Mouse (Mus musculus) neural tube, embryonic 10.5 days (tissue): ENCODE measurements at regions not wholly inside any gene's neighbourhood (a gene's known extent, or its start where the extent isn't known, plus 50 kb on each side); places are given as distances from the start of the nearest gene placed in this dataset.
"Not testable (repeated sequence)": the region's sequence is repeated elsewhere in the genome, so short reads cannot be mapped to it uniquely, and the experiment has no call there.

Experiments used
- DNase-seq: peaks from one replicate; pipeline ENCODE4 v3.0.0-alpha.2; 2017; ENCODE audit warnings: low spot score; ENCODE audit errors: extremely low spot score

DNA sequence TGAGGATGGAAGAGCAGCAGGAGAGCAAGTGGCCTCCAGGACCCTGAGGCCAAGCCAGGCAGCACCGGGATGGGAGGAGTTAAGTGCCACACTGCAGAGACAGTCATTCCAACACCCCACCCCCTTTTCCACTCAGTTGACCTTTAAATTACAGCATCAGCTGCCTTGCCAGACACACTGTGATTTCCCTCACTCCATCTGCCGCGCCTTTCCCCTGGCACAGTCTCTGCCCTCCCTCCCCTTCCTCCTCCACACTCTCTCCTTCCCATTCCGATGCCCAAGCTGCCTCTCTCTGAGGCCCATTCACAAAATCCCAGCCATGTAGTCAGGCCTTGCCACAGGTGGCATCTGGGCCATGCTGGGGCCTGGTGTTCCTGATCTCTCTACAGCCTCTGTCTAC lies 274.9 kb downstream of the Cyp26b1 start:
- no peak for DNase-seq

DNA sequence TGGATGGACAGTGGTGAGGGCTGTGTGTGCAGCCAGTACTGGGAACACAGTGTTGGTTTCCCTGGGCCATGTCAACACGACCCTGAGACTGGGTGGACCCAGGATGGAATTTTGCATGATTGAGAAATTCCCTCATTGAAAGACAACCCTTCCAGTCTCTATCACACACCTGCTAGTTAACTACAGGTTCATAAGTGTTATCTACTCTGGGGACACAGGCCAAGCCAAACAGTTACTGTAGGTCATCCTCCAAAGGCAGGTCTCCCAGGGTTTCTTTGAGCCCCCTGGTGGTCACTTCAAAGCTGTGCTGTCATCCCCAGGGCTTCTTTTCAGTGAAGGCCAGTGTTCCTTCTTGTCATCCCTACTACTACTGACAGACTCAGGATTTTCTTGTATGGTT lies 276.7 kb downstream of the Cyp26b1 start:
- no peak for DNase-seq

DNA sequence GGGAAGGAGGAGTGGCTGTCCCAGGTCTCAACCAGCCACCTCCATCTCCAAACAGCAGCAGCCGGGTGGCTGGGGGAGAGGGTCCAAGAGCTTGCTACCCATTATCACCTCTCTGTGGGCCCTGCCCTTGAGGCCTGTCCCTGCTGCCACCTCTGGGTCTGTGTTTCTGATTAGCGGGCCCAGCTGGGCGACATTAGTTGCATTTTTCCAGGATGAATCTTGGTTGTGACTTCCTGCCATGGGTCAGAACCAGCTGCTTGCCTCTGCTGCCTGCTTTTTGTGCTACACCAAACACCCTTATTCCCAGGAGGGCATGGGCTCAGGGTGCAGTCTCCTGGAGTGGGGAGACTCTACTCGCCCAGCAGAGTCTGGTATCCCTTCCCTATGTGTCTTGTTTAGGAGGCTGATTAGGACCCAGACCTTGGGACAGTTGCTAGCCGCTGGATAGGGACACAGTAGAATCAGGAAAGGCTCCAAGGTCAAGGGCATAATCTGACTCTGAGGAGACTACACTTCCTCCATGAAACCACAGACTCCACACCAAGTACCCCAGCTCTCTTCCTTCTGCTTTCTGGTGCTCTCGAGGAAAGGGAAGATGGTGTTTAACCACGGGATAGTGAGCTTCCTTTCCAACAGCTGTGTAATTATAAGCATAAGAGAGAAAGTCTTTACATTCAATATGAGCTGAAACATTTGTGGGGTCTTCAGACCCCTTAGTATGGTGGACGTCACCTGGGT lies 278.4 kb downstream of the Cyp26b1 start:
- no peak for DNase-seq

DNA sequence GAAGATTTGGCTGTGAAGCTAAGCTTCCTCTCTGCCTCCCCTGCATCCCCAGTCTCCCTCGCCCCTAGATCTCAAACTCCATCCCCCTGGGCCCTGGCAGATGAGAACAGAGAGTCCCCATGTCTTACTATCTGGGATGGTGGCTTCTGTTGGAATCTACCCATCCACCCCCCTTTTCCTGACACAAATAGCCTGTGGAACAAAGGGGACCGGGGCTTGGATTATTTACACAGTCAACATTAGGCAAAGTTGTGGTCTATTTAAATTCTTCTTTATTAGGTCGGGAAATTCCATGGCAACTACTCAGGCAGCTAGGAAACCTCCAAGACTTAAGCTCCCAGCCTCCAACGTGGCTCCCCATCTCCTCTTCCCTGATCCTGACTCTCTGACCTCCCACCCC lies 279.9 kb downstream of the Cyp26b1 start:
- DNase-seq, result no peak

DNA sequence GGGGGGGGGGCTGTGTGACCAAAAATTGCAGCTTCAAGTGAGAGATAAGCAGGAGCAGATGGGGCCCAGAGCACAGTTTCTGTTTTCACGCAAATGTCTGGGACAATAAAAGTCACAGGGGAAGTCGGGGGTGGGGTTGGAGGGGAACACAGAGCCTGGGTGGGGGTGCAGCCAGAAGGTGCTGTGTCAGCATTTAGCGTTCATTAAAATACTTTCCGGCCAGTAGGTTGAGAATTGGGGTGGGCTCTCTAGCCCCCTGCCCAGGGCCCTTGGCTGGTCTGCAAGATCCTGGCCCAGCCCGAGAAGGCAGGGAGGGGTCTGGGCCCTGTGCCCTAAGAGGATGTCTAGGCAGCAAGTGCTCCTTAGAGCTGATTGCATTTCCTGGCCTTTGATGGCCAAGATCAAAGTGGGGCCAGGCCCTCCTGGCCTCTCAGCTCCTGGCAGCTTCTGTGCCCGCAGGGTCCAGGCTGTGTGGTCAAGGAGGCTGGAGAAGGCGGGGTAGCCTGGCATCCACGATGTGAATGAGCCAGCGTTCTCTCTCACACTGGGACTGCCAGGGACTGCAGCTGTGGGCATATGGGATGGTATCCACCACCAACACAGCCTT lies 283.0 kb downstream of the Cyp26b1 start:
- DNase-seq, result no peak

DNA sequence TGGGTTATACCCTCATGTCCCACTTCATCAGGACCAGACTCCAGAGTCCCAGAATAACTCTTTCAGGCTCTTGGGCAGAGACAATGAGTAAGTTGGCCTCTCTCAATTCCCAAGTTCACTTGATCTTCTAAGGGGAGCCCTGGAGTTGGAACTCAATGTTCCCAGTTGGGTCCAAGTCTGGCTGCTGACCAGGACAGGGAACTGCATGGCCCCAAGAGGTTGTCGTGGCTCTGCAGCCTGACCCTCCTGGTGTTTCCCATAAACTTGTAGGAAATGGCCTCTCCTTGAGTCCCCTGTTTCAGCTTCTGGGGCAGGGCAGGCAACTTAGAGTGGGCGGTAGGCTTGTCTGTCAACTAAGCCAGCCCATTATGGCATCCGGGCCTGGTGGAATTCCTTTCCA lies 286.2 kb downstream of the Cyp26b1 start:
- no peak for DNase-seq

DNA sequence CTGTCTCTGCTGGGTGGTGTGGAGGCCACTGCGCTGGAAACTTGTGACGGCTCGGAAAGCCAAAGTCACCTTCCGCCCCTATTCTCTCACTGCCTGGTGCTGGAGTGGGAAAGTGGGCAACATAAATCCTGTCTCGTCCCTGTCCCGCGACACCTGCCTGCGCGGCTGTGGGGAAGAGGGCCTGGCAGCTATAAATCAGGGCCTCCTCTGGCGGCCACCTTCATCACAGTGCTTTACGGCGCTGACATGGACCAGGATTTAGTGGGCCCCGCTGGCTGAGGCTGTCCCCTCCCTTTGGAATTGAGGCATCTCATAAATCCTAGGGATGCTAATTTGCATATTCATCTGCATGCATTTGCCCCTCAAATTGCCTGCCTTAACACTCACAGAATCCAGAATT lies 287.1 kb downstream of the Cyp26b1 start:
- no peak for DNase-seq

DNA sequence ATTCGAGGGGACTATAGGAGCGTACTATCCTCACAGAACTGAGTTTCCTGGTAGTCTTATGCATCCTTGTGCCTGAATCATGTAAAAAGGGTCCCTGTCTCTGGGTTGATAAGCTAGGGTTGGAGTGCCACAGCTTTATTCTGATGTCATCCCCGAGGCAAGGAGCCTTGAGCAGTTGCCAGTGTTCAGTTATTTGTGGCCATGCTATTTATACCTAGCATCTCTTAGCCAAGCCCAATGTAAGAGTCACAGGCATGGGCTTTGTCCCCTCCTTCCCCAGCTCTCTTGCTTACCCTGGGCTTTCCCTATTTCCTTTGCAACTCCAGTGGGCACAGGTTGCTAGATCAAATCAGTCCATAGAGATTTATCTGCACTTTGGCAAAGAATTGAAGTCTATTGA lies 288.6 kb downstream of the Cyp26b1 start:
- no peak for DNase-seq

DNA sequence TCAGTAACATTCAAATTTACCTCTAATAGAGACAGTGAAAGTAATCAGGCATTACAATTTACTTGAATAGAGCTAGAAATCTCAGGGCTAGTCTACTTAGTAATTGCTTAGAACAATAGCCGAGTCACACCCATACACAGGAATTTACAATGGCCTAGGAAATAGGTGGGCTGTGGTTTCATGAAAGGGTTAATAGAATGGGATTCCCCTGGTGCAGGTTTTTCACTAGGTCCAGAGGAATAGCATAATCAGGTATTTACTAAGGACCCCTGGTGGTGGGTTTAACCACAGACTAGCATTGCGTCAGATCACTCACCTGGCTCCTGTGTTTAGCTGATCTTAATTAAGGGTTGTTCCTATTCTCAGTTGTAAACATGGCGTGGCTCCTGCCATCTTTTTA lies 290.8 kb downstream of the Cyp26b1 start:
- DNase-seq, result not testable (repeated sequence)

DNA sequence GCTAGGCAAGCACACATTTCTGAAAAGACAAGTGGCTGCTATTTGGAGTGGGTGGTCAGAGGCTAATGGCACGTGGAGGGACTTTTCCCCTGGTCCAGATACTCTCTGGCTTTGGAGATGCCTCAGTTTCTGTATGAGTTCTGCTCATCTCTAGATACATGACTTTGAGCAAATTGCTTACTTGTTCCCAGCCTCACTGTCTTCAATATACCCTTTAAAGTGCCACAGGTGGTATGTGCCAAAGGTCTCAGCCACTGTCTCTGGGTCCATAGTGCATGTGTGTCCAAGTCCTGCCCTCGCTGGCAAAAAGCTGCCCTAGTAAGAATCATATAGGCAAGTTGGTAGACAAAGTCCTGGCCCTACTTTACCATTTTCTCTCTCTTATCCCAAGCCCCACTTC lies 291.5 kb downstream of the Dysf start:
- no peak for DNase-seq

DNA sequence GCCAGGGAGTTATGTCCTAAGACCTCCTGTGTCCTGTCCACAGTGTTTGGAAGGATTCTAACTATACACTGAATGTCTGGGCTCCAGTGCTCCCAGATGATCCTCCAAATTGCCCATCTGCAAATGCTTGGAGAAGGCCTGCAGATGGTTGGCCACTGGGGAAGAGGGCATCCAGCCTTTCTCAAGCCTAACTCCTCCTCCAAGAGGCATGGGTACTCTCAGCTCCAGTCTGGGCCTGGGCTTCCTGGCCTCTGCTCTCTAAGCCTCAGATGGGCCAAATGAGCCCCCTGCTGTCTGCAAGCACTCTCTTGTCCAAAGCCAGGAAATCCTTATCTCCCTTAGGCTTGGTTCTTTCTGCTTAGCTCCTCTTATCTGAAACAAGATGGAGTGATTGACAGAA lies 290.8 kb downstream of the Dysf start:
- DNase-seq, result no peak

DNA sequence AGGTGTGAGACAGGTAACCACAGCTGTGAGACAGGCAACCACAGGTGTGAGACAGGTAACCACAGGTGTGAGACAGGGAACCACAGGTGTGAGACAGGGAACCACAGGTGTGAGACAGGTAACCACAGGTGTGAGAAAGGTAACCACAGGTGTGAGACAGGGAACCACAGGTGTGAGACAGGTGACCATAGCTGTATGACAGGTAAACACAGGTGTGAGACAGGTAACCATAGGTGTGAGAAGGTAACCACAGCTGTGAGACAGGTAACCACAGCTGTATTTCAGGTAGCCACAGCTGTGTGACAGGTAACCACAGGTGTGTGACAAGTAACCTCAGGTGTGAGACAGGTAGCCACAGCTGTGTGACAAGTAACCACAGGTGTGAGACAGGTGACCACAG lies 265.5 kb downstream of the Dysf start:
- peak; percentile 13 for DNase-seq

DNA sequence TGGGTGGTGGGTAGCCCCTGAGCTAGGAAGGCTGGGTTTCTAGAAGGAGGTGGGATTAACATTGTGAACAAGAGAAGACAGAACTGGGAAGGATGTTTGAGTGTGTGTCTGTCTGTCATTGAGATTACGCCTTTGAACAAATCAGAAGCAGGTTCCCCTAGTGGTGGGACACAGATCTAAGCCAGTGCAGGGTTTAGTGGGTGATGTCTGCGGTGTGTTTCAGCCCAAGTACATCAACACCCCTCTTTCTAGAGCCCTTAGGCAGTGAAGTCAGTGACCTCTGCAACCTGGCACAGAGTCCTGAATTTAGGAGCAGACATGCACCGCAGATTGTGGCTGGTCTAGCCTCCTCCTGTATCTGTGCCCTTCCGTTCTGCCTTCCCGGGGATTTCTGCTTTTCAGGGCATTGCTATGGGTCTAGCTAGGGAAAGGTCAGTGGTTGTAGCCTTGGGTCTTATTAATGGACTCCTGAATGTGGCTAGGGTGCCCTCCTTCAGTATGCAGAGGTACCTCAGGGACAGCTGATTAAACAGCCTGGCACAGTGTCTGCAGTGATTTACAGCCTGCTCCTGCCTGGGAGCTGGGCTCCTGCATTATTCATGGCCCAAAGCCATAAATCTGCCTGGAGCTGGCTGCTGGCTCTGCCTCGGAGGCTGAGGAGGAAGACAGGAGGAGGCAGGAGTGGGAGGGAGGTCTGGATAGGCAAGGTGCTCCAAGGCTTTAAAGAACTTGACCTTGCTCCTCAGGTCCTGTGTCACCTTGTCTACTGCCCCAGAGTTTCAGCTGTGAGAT lies 264.3 kb downstream of the Dysf start:
- DNase-seq, result peak; percentile 74

DNA sequence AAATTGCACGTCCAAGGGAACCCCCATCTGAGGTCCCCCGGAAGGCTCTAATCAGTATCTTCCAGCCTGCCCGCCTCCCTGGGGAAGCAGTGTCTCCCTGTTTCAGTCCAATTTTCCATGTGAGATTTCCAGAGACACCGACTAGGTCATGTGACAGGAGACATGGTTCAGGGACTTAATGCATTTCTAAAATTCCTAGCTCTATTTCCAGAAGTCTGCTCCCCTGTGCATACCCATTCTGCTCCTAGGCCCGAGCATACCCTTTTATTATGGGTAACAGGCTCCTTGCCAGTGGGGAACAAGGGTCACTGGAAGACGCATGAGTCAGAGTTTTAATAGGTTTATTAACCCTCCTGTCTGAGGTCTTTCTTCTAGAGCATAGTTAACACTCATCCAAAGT lies 263.6 kb downstream of the Dysf start:
- DNase-seq, result no peak

DNA sequence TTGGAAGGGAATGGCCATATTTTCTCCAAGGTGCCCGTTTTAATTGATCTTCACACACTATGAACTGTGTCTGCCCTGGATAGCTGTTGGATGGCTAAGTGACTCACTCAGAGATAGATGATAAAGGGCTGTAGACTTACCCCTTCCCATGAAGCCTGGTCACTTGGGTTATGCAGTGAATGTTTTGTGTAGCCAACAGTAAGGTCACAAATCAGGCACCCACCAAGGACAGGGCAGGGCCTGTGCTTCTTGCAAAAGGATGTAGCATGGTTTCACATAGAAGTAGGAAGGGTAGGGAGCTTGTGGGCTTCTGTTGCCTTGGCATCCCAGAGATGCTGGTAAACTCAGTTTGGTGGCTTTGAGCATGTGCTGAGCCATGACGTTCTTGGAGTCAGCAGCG lies 263.1 kb downstream of the Dysf start:
- no peak for DNase-seq

DNA sequence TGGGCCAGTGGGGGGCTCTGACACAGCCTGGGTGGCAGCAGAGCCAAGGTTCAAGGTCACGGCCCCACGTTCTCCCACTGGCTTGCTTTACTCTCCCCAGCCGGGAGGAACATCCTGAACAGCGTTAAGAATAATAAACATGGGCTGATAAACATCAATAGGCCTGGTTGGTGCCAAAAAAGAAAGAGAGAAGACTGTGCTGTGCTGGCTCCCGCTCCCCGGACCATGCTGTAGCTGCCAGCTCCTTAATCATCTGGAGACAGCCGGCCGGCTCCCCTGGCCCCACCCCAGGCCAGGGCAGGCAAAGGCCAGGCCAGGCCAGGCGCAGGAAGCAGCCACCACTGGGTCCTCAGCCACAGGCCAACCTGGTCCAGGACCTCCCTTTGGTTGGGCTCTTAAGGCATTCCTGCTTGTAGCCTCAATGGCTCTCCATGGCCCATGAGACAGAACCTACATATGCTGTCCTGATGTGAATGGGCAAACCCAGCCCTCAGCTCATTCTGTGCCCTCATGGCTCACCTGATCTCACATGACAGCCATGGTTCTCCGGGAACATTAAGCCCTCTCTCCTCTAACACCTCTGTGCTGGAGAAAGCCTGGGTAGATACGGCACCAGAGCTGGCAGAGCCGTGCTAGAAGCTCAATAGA lies 262.3 kb downstream of the Dysf start:
- peak; percentile 30 for DNase-seq

DNA sequence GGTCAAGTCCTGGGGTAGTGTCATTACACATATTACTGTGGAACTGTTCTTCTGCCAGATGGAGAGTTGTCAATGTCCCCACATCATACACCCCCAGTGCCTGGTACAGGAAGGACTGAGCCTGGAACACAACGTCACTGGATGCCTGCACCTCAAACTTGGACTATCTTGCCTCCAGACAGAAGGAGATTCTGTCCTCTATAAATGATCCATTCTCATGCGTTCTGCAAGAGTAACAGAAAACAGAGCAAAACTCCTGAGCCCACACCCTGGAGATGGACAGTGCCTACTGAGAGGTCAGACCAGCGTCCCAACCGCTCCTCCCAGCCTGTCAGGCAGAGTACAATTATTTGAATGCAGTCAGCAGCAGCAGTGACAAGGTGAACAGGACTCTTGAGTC lies 261.1 kb downstream of the Dysf start:
- no peak for DNase-seq

DNA sequence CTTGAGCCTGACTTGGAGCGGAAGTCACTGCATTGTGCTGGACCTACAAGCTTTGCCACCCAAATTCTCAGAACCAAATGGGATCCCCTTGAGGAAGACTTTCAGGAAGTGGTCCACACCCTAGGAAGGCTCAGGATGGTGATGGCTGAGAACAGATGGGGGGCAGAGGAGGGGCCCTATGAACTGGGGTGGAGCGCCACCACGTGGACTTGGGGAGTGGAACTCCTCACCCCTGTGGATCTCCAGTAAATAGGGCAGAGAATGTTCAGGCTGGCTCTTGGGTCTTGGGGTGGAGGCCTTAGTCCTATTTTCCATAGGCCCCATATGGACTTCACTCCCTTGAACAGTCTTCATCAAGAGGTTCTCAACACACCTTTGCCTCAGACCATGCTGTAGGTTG lies 260.6 kb downstream of the Dysf start:
- no peak for DNase-seq

DNA sequence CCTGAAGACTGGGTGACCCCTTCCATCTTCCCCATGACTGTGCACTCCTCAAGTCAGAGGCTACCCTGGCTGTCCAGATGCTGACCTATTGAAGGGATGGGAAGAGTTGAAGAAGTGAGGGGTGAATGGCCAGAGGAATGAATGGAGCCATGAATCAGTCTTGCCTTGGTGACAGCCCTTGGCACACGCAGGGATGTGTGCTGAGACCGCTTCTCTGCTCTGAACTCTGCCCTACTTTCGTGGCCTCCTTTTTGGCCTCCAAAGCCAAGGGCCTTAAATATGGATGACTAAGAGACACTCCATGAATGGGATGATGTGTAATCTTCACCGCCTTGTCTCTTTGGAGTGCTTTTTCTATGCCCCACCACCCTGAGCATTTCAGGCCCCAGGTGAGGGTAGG lies 259.7 kb downstream of the Dysf start:
- no peak for DNase-seq

DNA sequence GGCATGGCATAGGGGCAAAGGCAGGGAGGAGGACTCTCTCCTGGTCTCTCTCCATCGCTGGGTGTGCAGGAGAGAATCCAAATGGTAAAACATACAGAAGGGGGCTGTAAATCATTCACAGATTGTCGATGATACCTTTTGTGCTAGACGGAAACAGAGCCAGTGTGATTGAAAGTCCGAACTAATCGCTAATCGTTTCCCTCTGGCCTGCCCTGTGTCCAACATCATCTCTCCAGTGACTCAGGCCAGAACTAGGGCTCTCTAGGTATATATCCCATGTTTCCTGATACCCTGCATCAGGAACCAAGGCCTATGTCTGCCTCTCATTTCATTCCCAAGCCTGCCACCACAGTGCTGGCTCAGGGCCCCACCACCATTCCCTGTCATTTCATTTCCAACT lies 259.1 kb downstream of the Dysf start:
- no peak for DNase-seq

DNA sequence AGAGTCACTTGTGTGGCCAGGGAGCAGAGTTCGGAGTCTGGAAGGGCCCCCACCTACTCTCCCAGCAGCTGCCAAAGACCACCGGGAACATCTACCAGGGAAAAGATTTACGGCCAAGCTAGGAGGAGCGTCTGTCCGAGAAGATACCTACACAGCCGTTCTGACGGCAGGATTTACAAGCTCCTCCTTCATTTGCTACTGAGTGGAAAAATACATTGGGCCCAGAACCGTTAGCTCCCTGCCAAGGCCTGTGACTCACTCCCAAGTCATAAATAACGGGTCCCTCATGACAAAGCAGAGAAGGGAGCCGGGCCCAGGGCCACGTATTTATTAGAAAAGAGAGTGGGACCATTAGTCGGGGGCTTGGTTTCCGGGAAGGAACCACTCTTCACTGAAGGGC lies 258.3 kb downstream of the Dysf start:
- no peak for DNase-seq

DNA sequence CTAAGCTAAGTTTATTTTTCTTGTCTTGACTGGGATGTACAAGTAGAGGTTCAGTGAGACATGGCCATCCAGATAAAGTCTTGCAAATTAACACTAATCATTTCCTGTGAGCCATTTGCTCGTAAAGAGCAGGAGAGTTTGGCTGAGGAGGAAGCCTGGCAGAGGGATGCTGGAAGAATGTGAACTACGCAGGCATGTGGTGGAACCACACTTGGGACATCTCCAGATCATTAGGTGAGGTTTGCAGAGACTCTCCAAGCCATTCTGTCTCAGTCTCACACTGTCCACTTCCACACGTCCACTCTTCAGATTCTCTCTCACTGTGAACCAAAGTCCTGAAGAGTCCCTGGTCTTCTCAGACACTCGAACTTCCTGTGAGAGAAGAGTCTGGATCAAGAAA lies 256.3 kb downstream of the Dysf start:
- DNase-seq, result no peak
